ENCODE assay signal across 7 mouse cellular contexts in the genomic region with DNA sequence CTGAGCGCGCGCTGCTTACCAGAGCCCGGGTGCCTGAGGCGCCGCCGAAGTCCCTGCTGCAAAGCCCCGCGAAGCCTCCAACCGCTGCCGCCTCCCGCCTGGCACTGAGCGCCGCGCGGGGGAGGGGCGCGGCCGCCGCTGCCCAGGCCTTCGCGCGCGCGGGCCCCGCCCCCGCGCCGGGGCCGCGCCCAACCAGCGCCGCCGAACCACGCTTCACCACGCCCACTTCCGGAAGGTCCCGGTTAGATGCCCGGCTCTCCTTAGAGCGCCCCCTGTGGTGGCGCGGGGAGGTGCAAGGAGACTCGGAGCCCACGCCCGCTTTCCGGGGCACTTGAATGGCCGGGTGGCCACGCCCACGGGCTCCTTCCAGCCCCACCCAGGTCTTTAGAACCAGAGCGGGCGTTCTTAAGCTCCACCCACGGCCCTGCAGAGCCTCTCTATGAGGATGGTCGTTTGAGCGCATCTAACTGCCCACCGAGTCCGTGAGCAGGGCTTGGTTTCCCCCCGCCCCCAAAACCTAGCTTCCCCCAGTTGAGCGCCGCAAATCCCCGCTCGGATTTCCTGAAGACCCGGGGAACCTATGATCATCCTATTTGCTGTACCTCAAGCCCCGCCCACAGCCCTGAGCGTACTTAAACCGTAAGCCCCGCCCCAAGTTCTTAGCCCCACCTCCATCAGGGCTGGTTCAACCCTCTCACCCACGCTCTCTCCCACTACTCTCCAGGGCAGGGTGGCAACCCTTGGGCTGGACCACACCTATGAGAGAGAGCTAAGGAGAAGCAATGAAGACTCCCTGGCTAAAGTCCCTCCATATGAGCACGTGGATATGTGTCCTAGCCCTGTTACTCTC. TPM values are rescaled to one million over a fixed set of nuclear protein-coding genes. Genes with fewer than 3 reads are reported as not detected.
DNase-seq lines count a peak whose midpoint lies in the region; ATAC-seq lines count a peak whose summit lies in the region.

A gene (minus strand): TSS at position 167 of the 850 bp plus-strand sequence.

- intact Hi-C loops in left cerebral cortex, postnatal 36 days (cut with DNase I) = loop anchor here (5.0 to 10.0 kb wide), 2 partner anchors 37 to 54 kb away; no protein-coding TSS in a partner anchor

- H3K27ac ChIP-seq in intestine, embryonic 16.5 days (ENCODE audit: low read length) = peak within 1 kb of the TSS; percentile 99
- peak within 1 kb of the TSS; percentile 96 for H3K27ac ChIP-seq in midbrain, embryonic 11.5 days (ENCODE audit: low read depth, low read length)

- H3K4me3 ChIP-seq in intestine, embryonic 16.5 days (ENCODE audit: low read length) = peak within 1 kb of the TSS; percentile 92
- peak within 1 kb of the TSS; percentile 96 for H3K4me3 ChIP-seq in midbrain, embryonic 11.5 days (ENCODE audit: low read depth, low read length)

- under 1% methylated on average over 63 of the region's 68 CpGs for WGBS in intestine, embryonic 16.5 days
- WGBS in midbrain, embryonic 11.5 days = under 1% methylated on average over 50 of the region's 68 CpGs

- H3K36me3 ChIP-seq in intestine, embryonic 16.5 days (ENCODE audit: control insufficient read depth, insufficient read depth, low read length) = no peaks in the 10 kb centered on the region
- H3K36me3 ChIP-seq in midbrain, embryonic 11.5 days (ENCODE audit: control insufficient read depth, insufficient read depth, low read length) = no peaks in the 10 kb centered on the region

- peaks cover 32% of the 10 kb centered on the region for H3K4me1 ChIP-seq in intestine, embryonic 16.5 days (ENCODE audit: control insufficient read depth, insufficient read depth, low read length)
- peaks cover 28% of the 10 kb centered on the region for H3K4me1 ChIP-seq in midbrain, embryonic 11.5 days (ENCODE audit: control insufficient read depth, insufficient read depth, low read length)

- H3K9me3 ChIP-seq in intestine, embryonic 16.5 days (ENCODE audit: control insufficient read depth, low read length) = no peaks in the 10 kb centered on the region
- no peaks in the 10 kb centered on the region for H3K9me3 ChIP-seq in midbrain, embryonic 11.5 days (ENCODE audit: control insufficient read depth, low read length)

- H3K9ac ChIP-seq in intestine, embryonic 16.5 days (ENCODE audit: low read depth, low read length) = peak within 1 kb of the TSS; percentile 99
- peak within 1 kb of the TSS; percentile 90 for H3K9ac ChIP-seq in midbrain, embryonic 11.5 days (ENCODE audit: low read length)

- peak within 1 kb of the TSS; percentile 67 for H3K4me2 ChIP-seq in intestine, embryonic 16.5 days (ENCODE audit: low read depth, low read length)
- peak within 1 kb of the TSS; percentile 62 for H3K4me2 ChIP-seq in midbrain, embryonic 11.5 days

- DNase-seq in adrenal gland, adult 8-10 months = peak; percentile 98
- DNase-seq in embryo, embryonic 9.5 days (ENCODE audit: extremely low spot score) = peak; percentile 100
- peak; percentile 99 for DNase-seq in gastrocnemius, postnatal 4 days (ENCODE audit: low spot score in 2 of 2)
- peak; percentile 96 to 98 for DNase-seq in left cerebral cortex, postnatal 36 days (ENCODE audit: low spot score in 2 of 2)
- peak; percentile 100 for DNase-seq in midbrain, embryonic 11.5 days (ENCODE audit: low spot score, missing footprints)
- DNase-seq in skeletal muscle tissue, adult 2 months (ENCODE audit: low read depth, low spot score) = peak; percentile 96

- no peaks in the 10 kb centered on the region for H3K27me3 ChIP-seq in intestine, embryonic 16.5 days (replicated peaks; ENCODE audit: control insufficient read depth, insufficient read depth, low read length)
- no peaks in the 10 kb centered on the region for H3K27me3 ChIP-seq in midbrain, embryonic 11.5 days (ENCODE audit: control insufficient read depth, insufficient read depth, low read length)

- ATAC-seq in intestine, embryonic 16.5 days = peak; percentile 85
- peak; percentile 92 for ATAC-seq in midbrain, embryonic 11.5 days (ENCODE audit: low FRiP score)

RNA-seq across cellular contexts. Expression of the gene that starts here (rescaled TPM):
- 10 to 100 TPM; 47.0 to 99.8 (median 77.0) TPM for total RNA-seq in adrenal gland, adult 8-10 months (2022)
- total RNA-seq in gastrocnemius, postnatal 4 days (2021) = 10 to 100 TPM; 70.4 to 84.2 TPM
- 175 and 183 TPM in 2 replicates for polyA plus RNA-seq in intestine, embryonic 16.5 days (2015; fragmentation: Nextera tagmentation; extraction: Ambion mirVana)
- total RNA-seq in left cerebral cortex, postnatal 36 days (2021) = 10 to 100 TPM; 73.7 to 87.8 TPM
- 201 and 205 TPM in 2 replicates for polyA plus RNA-seq in midbrain, embryonic 11.5 days (2014; fragmentation: Nextera tagmentation; extraction: Ambion mirVana)

Comparison
In these comparisons a context has a peak if more than half of its experiments do, and no peak if none do; other contexts are left out.
1. Peak in every context shown above with its lines: DNase-seq, ATAC-seq, H3K4me3 ChIP-seq and H3K27ac ChIP-seq.